Mouse (Mus musculus): ENCODE results near the gene Faah. TPM values are rescaled to one million over a fixed set of nuclear protein-coding genes. Genes with fewer than 3 reads are reported as not detected.

Faah gene
- total and polyA plus RNA-seq, 3 experiments: 3.4 to 15.1 (median 13.3) TPM

- H3K27ac ChIP-seq (ENCODE audit: insufficient read depth, low read depth): no peak overlapping the region
- dilution Hi-C loops (cut with MboI; ENCODE audit: extremely low pct_ligation_motif_present, extremely low pct_unique_long_range_greater_than_20kb, low sequenced_read_pairs) (no loop called here), in situ Hi-C loops (cut with MboI; ENCODE audit: low pct_ligation_motif_present, low pct_unique_long_range_greater_than_20kb, low sequenced_read_pairs) (no loop called here)
- H3K27me3 ChIP-seq (replicated peaks): no peaks in the 10 kb centered on the region
- H3K4me2 ChIP-seq (ENCODE audit: insufficient read depth, low read depth, poor library complexity, severe bottlenecking): no peak overlapping the region
- no peak for DNase-seq (ENCODE audit: extremely low read depth)
- TF ChIP-seq TBP (conservative IDR thresholded peaks at IDR 0.05; ENCODE audit: low read depth, low read length): no peak
- TF ChIP-seq MAX (IDR thresholded peaks at IDR 0.05; ENCODE audit: low read length): no peak
- peak; percentile 57; the same call in 1 of the 2 replicates for TF ChIP-seq MAFK (IDR thresholded peaks at IDR 0.05; ENCODE audit: insufficient replicate concordance, low read length)
- no peak for TF ChIP-seq ZMIZ1 (IDR thresholded peaks at IDR 0.05; ENCODE audit: low read depth, low read length)
- TF ChIP-seq RAD21 (IDR thresholded peaks at IDR 0.05; ENCODE audit: low read depth, low read length): no peak
- no peak for TF ChIP-seq USF1 (IDR thresholded peaks at IDR 0.05; ENCODE audit: low read depth, low read length)
- no peak overlapping the region for H3K4me3 ChIP-seq (replicated peaks in 1 of 3; ENCODE audit: low read depth in 2 of 3, low read length in 2 of 3, poor library complexity in 1 of 3)
- H3K79me2 ChIP-seq (replicated peaks; ENCODE audit: control insufficient read depth, extremely low read depth, insufficient read depth, poor library complexity, severe bottlenecking): no peaks in the 10 kb centered on the region; the same call in 1 of the 2 replicates
- peaks cover 0 to 14% of the 10 kb centered on the region in 2 experiments for H3K36me3 ChIP-seq (replicated peaks in 1 of 2; ENCODE audit: control insufficient read depth in 1 of 2, insufficient read depth in 1 of 2, low read length in 1 of 2)
- no peak overlapping the region for H3K9ac ChIP-seq (ENCODE audit: insufficient read depth, low read depth)
- H3K9me3 ChIP-seq (replicated peaks; ENCODE audit: low read length): no peaks in the 10 kb centered on the region
- peaks cover 0 to 21% of the 10 kb centered on the region in 2 experiments; a peak in 2 of 4 replicates for H3K4me1 ChIP-seq (ENCODE audit: control insufficient read depth in 1 of 2, insufficient read depth in 2 of 2)
Observed at GRCm38 (mm10) chr4:116059012-116059726, 41.4 kb upstream of the Faah start.

GRCm38 (mm10) chr4:116057559-116057958, 39.8 kb upstream of the Faah start:
- Histone ChIP-seq H3K4me2 (ENCODE audit: insufficient read depth, low read depth, poor library complexity, severe bottlenecking) (no peak overlapping the region), H3K9me3 (replicated peaks; ENCODE audit: low read length) (no peaks in the 10 kb centered on the region), H3K79me2 (replicated peaks; ENCODE audit: control insufficient read depth, extremely low read depth, insufficient read depth, poor library complexity, severe bottlenecking) (no peaks in the 10 kb centered on the region; the same call in 1 of the 2 replicates), H3K4me1 (ENCODE audit: control insufficient read depth in 1 of 2, insufficient read depth in 2 of 2) (peaks cover 0 to 25% of the 10 kb centered on the region in 2 experiments; a peak in 2 of 4 replicates), H3K27ac (ENCODE audit: insufficient read depth, low read depth) (no peak overlapping the region), H3K36me3 (replicated peaks in 1 of 2; ENCODE audit: control insufficient read depth in 1 of 2, insufficient read depth in 1 of 2, low read length in 1 of 2) (peaks cover 0 to 4% of the 10 kb centered on the region in 2 experiments), H3K4me3 (replicated peaks in 1 of 3; ENCODE audit: low read depth in 2 of 3, low read length in 2 of 3, poor library complexity in 1 of 3) (no peak overlapping the region), H3K9ac (ENCODE audit: insufficient read depth, low read depth) (no peak overlapping the region), H3K27me3 (replicated peaks) (no peaks in the 10 kb centered on the region)
- dilution Hi-C loops (cut with MboI; ENCODE audit: extremely low pct_ligation_motif_present, extremely low pct_unique_long_range_greater_than_20kb, low sequenced_read_pairs) (no loop called here), in situ Hi-C loops (cut with MboI; ENCODE audit: low pct_ligation_motif_present, low pct_unique_long_range_greater_than_20kb, low sequenced_read_pairs) (no loop called here)
- peak in 1 of 2 experiments; percentile 45; a peak in 2 of 4 replicates for TF ChIP-seq CTCF (conservative IDR thresholded peaks at IDR 0.05 in 1 of 2, IDR thresholded peaks at IDR 0.05 in 1 of 2; ENCODE audit: low read depth in 2 of 2, low read length in 2 of 2)
- TF ChIP-seq CHD2 (IDR thresholded peaks at IDR 0.05; ENCODE audit: low read length): no peak
- DNase-seq (ENCODE audit: extremely low read depth): no peak

- Histone ChIP-seq H3K9me3 (replicated peaks; ENCODE audit: low read length) (no peaks in the 10 kb centered on the region), H3K27ac (ENCODE audit: insufficient read depth, low read depth) (peak within 1 kb of the TSS; percentile 94), H3K4me1 (ENCODE audit: control insufficient read depth in 1 of 2, insufficient read depth in 2 of 2) (peaks cover 3 to 40% of the 10 kb centered on the region in 2 experiments; a peak in 2 of 4 replicates), H3K79me2 (replicated peaks; ENCODE audit: control insufficient read depth, extremely low read depth, insufficient read depth, poor library complexity, severe bottlenecking) (no peaks in the 10 kb centered on the region; the same call in 1 of the 2 replicates), H3K4me2 (ENCODE audit: insufficient read depth, low read depth, poor library complexity, severe bottlenecking) (peak within 1 kb of the TSS; percentile 92), H3K4me3 (replicated peaks in 1 of 3; ENCODE audit: low read depth in 2 of 3, low read length in 2 of 3, poor library complexity in 1 of 3) (peak within 1 kb of the TSS; percentile 67 to 78 (median 77)), H3K27me3 (replicated peaks) (no peaks in the 10 kb centered on the region), H3K9ac (ENCODE audit: insufficient read depth, low read depth) (peak within 1 kb of the TSS; percentile 93), H3K36me3 (replicated peaks in 1 of 2; ENCODE audit: control insufficient read depth in 1 of 2, insufficient read depth in 1 of 2, low read length in 1 of 2) (peaks cover 4 to 32% of the 10 kb centered on the region in 2 experiments)
- in situ Hi-C loops (cut with MboI; ENCODE audit: low pct_ligation_motif_present, low pct_unique_long_range_greater_than_20kb, low sequenced_read_pairs) (no loop called here), dilution Hi-C loops (cut with MboI; ENCODE audit: extremely low pct_ligation_motif_present, extremely low pct_unique_long_range_greater_than_20kb, low sequenced_read_pairs) (no loop called here)
- DNase-seq (ENCODE audit: extremely low read depth): peak; percentile 96
- TF ChIP-seq TBP (conservative IDR thresholded peaks at IDR 0.05; ENCODE audit: low read depth, low read length) (peak; percentile 97), JUN (IDR thresholded peaks at IDR 0.05; ENCODE audit: insufficient read depth, low read depth, low read length) (no peak), CHD1 (IDR thresholded peaks at IDR 0.05; ENCODE audit: low read depth, low read length) (0 out of 2 replicates have a peak, but pooled peaks have one; percentile 71), NELFE (IDR thresholded peaks at IDR 0.05; ENCODE audit: low read depth, low read length) (peak; percentile 99), POLR2AphosphoS2 (IDR thresholded peaks at IDR 0.05; ENCODE audit: low read depth, low read length) (peak; percentile 98), MYC (IDR thresholded peaks at IDR 0.05; ENCODE audit: low read depth, low read length) (peak; percentile 70; the same call in 1 of the 2 replicates), ELF1 (IDR thresholded peaks at IDR 0.05; ENCODE audit: low read depth, low read length) (peak; percentile 68), EP300 (IDR thresholded peaks at IDR 0.05; ENCODE audit: low read length) (no peak), ZKSCAN1 (IDR thresholded peaks at IDR 0.05; ENCODE audit: borderline replicate concordance, low read depth, low read length) (no peak), SMC3 (IDR thresholded peaks at IDR 0.05; ENCODE audit: low read depth, low read length) (no peak), CTCF (conservative IDR thresholded peaks at IDR 0.05 in 1 of 2, IDR thresholded peaks at IDR 0.05 in 1 of 2; ENCODE audit: low read depth in 2 of 2, low read length in 2 of 2) (no peak), KAT2A (IDR thresholded peaks at IDR 0.05; ENCODE audit: insufficient replicate concordance, low read length) (0 out of 2 replicates have a peak, but pooled peaks have one; percentile 46), TCF12 (IDR thresholded peaks at IDR 0.05; ENCODE audit: low read depth, low read length) (peak; percentile 91), E2F4 (IDR thresholded peaks at IDR 0.05; ENCODE audit: insufficient replicate concordance, low read depth, low read length) (no peak), IRF4 (IDR thresholded peaks at IDR 0.05; ENCODE audit: low read depth, low read length) (no peak; the same call in 1 of the 2 replicates), GABPA (IDR thresholded peaks at IDR 0.05; ENCODE audit: insufficient replicate concordance, low read depth, low read length) (peak; percentile 85), MAZ (IDR thresholded peaks at IDR 0.05; ENCODE audit: low read depth, low read length) (peak; percentile 69)
Observed at GRCm38 (mm10) chr4:116053399-116053961, 35.8 kb upstream of the Faah start, which contains the start of gene Nsun4. Gene Nsun4 (minus strand): TSS chr4:116053876.
